Mouse (Mus musculus) WW6 (cell line): ENCODE measurements around the gene Tmod1.

Source experiments
- DNase-seq: peaks from one replicate; pipeline ENCODE4 v3.0.0-alpha.2; 2013; ENCODE audit warnings: low read depth, low spot score

Gene Tmod1

DNA sequence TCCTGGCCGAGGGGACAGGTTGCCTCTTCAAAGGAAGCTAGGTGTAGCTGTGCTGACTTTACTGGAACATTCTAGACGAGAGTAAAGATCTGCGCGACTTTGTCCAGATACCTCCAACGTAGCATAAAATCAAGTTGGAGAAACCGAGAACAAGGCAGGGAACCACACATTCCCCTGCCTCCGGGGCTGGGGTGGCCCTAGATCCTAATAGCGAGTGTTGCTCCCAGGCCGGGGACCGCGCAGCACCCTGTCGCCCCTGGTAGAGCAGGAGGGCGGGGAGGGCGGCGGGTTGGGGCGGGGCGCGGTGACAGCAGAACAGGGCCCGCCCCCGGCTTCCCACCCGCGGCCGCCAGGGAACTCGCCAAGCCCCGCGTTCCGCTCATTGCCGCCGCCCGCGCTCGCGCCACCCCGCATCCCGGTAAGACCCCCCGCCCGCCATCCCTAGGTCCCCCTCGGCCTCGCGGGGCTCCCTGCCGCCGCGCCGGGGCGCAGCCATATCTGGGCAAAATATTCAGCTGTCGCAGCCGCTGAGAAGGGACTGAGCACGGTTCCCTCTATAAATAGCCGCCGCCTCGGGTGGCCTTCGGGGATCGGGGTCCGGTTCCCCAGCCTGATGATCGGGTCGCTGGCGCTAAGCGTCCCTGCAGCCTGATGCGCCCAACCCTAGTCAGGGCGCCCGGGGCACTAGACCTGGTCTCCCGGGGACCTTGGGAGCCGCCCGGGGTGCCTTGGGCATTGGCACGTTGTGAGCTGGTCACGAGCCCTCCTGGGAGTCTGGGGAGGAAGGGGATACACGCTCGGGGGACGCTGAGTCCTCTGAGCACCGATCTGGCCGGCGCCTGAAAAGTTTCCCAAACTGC, at the start of gene Tmod1:
Gene Tmod1 (plus strand): TSS at position 44 of the 860 bp plus-strand sequence.
- DNase-seq = no peak

DNA sequence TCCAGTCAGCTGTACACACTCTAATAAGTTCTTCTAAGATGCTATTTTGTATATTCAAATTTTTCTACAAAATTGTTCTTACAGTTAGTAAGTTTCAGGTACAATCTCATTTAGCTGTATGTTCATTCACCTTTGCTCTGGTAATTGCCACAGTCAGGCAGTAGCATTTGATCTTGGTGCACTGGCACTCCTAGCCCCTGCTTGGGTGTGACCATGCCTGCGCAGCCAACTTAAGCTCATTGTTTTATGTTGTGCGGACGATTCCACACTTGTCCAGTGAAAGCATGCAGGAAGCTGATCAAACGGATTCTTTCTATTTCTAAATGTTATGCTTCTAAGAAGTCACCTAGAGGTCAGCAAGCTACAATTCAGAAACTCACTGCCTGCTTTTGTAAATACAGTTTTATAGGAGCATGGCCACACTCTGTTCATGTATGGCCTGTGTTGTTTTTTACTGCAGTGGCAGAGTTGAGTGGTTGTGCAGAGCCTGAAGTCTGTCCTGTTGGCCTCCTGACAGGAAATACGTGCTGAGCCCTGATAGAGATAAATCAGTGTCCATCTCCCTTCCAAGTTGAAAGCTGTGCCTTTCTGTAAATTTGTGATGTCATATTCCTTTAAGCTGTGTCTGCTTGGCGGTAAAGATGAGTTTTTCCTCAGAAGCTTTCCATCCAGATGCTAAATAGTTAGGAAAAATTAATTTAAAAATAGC, 48.2 kb upstream of the Tmod1 start:
- no peak for DNase-seq

DNA sequence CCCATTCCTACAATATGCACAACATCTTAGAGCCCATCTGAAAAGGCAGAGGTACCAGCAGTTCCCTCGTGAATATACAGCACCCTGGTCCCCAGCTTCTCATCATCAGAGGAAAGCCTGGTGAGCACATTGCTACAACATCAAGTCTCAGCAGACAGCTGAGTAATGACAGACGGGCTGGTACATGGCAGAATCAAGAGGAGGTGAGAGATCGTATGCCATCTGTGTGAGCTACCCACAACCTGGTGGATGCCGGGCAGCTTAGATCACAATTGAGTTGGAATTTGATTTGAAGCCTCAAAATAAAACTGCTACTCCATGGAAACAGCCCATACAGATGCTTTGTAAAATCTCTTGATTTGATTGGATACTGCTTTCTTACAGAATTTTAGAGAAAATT, 40.2 kb upstream of the Tmod1 start:
- no peak for DNase-seq

DNA sequence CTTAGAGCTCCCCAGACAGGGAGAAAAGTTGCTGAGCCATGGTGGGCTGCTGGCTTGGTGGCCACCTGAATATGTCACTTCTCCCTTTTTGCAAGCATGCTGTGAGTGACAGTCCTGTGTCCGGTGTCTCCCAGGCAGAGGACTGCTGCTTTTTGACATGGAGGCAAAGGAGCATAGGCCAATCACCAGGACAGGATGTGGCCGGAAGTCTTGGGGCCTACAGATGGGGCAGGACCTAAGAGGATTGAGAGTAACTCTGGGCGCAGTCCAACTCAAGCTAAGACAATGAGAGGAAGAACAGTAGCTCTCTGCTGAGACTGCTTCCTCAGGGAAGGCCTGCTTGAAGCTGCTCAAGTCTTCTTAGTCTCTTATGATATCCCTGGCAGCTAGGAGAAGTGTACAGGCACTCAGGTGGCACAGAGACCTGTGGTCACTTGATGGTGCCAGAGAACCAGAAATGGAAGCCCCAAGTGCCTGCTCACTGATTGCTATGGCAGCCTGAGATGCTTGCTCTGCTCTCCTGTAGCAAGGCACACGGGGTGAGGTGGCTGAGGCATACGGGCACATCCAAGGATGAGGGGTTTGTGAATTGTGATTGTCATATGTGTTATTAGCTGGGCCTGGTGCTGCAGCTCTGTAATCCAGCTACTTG, 30.5 kb upstream of the Tmod1 start:
- DNase-seq = no peak

DNA sequence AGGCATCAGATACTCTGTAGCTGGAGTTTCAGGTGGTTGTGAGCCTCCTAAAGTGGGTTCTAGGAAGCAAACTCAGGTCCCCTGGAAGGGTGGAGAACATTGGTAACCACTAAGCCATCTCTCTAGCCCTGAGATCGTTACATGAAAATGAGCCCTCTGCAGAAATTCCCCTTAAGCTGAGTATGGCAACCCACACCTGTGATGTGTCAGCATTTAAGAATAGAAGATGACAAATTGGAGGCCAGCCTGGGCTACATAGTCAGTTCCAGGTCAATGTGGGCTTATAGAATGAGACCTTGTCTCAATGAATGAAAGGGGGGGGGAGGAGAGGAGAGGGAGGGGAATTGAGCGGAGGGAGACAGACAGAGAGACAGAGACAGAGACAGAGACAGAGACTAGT, 27.0 kb upstream of the Tmod1 start:
- no peak for DNase-seq

DNA sequence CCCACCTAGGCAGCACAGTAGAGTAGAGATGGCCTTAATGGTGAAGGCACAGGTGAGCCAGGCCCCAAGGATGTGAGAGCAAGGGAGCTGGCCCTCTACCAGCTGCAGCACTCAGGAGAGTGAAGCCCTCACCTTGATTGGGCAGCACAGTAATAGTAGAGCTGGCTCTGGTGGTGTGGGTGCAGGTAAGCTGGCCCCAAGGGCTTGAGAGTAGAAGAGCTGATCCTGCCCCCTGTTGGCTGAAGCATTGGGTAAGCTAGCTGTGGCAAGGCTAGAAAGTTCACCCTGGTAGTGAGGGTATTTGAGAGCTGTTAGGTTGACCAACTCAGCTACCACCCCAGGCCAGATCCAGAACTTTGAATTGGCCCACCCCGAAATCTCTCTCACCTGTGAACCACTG, 23.1 kb upstream of the Tmod1 start:
- DNase-seq = no peak

DNA sequence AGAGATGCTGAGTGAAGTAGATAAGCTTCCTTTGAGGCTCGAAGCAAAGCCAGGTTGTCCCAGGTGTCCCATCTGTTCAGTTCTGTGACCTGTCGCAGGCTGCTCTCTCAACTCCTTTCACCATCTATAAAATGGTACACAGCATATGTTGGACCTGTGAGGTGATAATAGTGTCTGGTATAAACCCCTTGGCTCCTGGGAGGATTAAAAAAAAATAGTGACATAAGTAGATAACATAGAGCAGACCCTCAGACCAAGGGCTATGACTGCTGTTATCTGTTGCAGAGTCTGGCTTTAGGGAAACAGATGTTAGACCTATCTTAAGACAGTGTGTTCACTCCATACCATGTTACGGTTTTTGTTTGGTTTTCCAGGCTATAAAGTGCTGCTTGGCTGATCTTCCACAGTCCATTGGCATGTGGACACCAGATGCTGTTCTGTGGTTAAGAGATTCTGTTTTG, 15.7 kb upstream of the Tmod1 start:
- no peak for DNase-seq

DNA sequence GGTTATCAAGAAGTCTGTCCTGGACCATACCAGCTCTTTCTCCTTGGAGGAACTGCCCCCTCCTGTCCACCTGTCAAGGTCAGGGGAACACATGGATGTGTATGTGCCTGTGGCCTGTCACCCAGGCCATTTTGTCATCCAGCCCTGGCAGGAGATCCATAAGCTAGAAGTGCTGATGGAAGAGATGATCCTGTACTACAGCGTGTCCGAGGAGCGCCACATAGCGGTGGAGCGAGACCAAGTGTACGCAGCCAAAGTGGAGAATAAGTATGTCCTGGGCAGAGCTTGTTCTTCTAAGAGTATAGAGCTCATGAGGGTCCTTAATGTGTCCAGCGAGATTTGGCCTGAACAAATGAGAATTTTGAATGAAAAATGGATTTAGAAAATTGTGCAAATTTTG, 12.8 kb upstream of the Tmod1 start:
- DNase-seq = no peak

DNA sequence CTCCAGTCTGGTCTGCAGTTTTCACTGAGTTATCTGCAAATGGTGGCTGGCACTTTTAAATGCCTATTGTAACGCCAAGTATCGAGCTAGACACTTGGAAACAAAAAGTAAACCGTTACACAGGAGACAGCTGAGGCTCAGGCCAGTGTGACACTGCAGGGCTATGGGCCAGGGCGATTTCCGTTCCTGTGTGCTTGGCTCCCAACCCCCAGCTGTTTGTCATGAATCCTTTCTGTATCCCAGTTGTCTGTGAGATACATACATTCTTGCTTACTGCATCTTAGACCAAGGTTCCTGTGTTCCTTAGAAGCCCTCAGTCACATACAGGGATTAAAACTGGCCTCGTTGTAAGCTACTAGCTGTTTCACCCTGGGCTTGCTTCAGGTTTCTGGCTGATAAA, 10.5 kb upstream of the Tmod1 start:
- DNase-seq = no peak

DNA sequence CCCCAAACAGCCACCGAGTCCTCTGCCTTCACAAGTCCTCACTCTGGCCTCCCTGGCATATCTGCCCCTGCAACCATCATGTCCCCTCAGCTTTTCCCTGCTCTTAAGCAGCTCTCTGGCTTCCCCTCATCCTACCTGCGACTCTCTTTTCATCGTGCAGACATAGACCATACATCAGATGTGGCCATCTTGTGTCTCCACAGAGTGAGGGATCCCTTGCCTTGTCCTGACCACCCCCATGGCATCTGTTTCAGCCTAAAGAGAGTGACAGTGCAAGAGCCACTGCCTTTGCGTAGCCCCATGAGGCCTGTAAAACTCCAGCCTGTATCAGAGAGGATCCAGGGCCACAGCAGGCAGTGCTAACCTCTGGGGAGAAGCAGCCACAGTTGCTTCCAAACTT, 10.0 kb upstream of the Tmod1 start:
- DNase-seq = no peak

DNA sequence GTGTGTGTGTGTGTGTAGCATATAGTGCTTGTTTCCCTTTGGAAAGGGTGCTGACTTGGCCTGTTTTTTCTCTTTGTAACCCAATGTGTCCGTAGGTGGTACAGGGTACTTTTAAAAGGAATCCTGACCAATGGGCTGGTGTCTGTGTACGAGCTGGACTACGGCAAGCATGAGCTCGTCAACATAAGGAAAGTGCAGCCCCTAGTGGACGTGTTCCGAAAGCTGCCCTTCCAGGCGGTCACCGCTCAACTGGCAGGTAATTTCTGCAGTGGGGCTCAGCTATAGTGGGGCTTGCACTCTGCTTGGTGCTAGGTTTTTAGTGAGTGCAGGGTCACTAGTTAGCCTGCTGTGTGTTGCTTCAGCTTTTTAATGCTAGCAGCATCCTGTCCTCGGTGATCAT, 9.2 kb upstream of the Tmod1 start:
- DNase-seq = no peak

DNA sequence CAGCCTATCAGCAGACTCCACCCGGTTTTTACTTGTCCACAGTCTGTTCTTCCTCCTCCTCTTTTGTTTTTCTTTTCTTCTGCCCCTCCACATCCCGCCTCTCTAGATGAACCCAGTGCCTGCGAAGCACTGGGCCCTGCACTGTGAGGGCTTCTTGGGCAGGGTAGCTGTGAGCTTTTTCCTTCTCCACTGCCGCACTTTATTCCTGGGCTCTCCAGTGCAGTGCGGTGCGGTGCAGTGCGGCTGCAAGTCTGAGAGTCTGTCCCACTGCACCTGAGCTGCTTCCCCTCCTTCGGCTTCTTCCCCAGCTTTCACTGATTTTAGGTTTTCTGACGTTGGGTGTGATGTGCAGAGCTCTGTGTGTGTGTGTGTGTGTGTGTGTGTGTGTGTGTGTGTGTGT, 6.3 kb upstream of the Tmod1 start:
- no peak for DNase-seq

DNA sequence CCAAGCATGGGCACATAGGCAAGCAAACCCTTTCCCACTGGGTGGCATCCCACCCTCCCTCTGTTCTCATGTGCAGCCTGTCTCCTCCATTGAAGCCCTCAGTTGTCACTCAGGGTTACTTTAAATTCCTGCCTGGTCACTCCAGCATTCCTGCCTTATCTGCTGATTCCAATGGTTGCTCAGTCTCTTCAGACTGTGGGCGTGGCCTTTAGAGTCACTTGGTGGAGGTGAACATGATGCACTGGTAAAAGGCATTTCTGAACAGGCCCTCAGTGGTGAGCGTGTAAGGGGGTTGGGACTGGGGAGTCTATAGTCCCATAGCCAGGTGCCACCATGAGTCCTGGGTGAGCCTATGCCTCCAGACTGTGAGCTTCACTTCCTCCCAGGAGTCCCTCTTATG, 5.5 kb upstream of the Tmod1 start:
- no peak for DNase-seq

DNA sequence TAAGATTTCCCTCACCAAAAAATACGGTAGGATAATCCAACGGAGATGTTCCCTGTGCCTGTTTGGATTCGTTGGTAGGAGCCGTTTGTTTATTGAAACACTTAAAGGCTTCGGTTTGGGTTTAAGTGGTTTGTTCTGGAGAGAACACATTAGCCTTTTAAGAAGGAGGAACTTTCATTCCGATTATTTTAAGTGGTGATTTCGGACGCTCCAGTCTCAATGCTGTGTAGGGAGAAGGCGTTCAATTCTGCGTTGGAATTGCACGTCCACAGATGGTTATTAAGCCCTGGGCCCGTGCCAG, 194 bp upstream of the Tmod1 start:
- no peak for DNase-seq

DNA sequence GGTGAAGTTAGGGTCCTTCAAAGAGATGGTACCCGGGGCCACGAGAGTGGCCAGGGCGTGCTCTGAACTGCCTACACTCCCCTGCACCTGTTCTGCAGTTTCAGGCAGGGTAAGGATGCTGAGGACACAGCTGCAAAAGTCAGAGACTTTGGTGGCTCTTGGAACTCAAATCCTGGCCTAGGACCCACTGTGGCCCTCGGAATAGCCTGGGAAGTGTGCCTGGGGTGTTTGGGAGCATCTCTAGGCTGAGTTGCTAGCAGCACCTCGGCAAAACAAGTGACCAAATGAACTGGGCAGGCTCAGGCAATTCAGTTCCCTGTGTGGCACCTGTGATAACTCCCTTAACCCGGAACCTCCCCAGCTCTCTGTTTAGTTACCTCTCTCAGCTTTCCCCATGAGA, 1.2 kb downstream of the Tmod1 start:
- DNase-seq = no peak

DNA sequence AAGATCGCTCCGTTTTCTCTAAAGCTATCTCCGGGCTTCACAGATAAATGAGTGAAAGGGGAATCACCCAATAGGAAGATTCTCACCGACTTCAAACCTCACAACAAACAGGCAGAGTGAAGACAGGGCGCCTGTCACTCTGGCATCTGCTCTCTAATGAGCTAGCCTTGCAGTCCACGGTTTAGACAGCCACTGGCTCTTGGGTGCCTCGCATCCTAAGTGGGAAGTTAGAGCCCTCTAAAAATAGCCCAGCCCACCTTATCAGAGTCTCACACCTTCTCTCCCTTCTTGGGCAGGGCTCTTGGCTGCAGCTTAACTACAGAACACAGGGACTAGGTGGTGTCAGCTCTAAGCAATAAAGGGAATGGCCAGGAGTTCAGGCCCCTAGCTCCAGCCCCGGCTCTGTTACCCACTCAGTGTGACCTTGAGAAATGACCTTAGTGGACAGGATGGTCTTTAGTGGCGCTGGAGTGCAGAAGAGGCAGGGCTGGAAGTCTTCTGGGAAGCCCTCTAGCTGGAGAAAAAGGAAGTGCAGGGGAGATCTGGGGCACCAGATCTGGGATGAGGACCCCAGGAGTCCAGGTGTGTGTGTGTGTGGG, 2.0 kb downstream of the Tmod1 start:
- no peak for DNase-seq

DNA sequence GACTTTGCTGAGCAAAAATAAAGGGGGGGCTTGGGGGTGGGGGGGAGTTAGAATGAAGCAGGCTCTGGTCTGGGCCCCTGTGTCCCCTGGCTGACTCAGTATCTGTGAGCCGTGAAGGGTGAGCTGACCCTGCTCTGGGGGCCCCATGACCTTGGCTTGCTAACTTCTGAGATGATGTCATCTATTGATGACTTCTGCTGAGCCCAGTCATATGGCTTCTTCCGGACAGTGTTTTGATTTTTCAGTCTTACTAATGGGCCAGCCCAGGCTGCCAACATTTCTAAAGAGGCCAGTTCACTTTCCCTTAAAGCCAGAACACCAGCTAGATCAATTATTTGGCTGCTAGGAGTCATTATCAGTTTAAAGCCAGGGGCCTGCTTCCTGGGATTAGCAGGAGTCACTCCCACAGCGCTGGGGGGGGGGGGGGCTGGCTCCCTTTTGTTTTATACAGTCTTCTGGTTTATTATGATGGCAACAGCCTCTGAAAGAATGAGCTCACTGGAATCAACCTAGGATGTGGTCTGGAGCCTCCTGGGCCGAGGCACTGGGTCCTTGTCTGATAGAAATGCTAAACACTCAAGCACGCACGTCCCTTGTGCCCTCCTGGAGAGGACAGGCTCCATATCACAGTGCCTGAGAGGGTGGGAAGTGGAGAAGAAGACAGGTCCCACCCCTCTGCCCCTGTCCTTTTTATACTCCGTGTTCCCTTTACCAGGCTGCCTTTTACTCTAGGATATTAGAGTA, 3.2 kb downstream of the Tmod1 start:
- DNase-seq = no peak

DNA sequence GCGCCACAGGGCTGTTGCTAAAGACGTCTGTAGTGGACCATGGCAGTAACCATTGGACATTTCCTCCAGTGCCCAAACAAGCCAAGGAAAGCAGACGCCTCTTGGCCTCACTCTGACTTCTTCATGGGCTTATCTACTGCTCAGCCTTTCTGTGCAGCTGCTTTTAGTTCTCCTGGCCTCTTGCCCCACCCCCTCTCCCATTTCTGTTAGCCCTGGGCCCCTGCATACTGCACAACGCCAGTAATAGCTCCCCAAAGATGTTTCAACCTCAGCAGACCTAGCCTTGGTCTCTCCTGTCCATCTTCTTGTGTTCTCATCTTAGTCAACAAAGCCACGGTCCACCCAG, 3.7 kb downstream of the Tmod1 start:
- no peak for DNase-seq

DNA sequence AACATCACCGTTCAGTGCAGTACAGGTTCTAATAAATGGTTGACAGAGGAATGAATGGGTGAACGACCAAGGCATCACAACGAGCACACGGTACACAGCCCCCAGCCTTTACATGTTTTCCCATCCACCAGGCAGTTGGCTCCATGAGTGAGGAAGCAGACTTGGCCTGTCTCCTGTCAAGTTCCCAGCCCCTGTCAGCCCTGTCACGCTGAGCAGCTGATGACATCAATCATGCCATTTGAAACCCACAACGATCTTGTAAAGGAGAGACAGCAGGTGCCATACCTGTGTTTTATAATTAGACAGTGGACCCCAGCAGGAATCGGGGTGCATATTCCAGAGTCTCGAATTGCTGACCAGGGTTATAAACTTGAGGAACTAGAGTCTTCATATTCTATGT, 4.6 kb downstream of the Tmod1 start:
- no peak for DNase-seq

DNA sequence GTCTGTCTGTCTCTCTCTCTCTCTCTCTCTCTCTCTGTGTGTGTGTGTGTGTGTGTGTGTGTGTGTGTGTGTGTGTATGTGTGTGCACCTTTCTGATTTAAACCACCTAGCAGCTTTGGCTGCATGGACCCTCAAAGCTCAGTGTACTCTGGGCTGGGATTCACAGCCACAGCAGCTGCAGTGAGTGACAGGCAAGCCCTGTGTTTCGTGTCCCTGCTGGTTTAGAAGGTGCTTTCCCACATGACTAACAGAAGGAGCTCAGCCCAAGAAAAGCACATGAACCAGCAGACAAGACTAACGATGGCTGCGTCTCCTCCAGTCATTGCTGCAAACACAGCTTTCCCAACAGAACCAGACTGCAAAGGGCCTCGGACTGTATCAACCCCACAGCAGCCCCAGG, 9.2 kb downstream of the Tmod1 start:
- DNase-seq = no peak

DNA sequence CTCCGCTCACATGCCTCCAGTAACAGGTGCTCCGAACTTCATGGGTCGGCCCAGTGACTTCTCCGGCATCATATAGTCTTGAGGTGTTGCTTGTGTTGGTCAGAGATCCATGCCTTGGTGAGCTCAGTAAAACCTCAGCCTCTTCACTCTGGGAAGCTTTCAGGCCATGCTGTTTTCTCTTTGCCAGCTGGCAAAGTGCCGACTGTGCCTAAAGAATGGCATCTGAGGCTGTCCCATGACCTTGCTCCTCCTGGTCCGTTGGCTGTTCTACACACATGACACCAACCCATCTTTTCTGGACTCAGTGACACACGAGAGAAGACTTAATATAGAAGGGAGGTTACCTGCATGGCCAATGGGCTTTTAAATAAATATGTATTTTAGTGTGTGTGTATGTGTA, 9.7 kb downstream of the Tmod1 start:
- DNase-seq = no peak
